Mouse (Mus musculus) right cerebral cortex, postnatal 4 days (tissue): Measurements from ENCODE around the gene Lhfpl3.
A peak's percentile ranks its signal among the peaks of the same experiment; 100 is the strongest.

Source experiments
- DNase-seq: peaks from one replicate; pipeline ENCODE4 v3.0.0-alpha.2; 2022

Lhfpl3 gene

DNA sequence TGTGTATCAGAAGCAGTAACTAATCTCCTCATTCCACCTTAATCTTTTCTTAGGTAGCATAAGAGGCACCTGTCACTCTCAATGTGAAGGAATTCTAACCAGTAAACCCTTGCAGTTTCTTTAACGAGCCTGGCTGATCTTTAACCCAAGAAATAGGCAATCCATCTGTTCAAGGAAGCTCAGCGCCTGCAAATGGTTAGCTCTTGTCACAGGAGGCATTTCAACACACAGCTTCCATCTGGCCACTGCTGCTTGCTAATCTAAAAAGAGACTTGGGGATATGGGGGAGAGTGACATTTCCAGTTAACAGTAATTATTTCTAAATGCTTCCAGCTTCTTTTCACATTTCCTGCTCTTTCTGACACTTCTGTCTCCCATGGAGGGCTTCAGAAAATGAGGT, 182.9 kb downstream of the Lhfpl3 start:
- no peak for DNase-seq

GRCm38 (mm10) chr5:22943306-22943705, 197.4 kb downstream of the Lhfpl3 start:
- no peak for DNase-seq

- no peak for DNase-seq
These were observed 217.4 kb downstream of the Lhfpl3 start for GRCm38 (mm10) chr5:22963300-22963699.

- no peak for DNase-seq
These were observed 240.9 kb downstream of the Lhfpl3 start for GRCm38 (mm10) chr5:22986771-22987170.

DNA sequence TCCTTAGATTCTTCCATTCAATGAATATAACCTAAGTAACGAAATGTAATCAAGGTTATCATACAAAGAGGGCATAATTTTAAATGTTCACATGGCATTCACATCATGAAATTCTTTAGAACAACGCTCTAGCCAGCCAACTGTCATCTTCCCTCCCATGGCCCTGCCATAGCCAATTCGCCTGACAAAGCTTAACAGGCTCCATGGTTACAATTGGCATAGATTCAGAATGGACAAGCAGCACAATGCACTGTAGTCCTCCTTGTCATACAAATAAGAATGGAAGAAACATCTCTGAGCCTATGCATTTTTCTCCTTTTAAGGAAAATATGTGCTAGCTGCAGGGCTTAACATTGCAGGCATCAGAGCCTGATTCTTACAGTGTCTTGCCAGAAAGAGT, 254.0 kb downstream of the Lhfpl3 start:
- DNase-seq: no peak

DNA sequence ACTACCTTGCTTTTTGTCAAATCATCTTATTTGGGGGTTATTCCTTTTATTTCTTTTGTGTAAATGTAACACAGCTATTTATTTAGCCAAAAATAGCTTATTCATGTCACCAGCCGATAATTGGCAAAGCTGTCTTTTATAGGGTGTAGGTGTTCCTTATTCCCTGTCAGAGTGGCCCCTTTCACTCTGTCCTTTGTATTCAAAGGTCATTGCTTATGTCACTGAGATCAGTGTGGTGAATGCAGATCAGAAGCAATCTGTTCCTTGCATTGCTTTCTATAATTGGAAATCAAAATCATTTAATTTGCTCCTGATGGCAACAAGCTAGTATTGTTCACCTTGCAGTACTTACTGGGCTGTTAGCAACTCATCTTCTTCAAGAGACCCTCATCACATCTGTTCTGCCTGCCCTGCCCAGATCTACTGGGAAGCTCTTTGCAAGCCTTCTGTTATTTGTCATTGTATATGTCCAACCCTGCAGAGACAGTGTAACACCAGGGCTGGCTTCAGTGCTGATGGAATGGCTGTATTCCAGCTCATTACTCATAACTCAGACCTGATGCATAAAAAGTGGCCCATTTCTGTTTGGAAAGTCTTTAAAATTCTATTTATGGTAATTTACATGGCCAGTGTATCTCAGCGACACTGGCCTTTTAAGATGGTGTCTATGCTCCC, 257.4 kb downstream of the Lhfpl3 start:
- no peak for DNase-seq

DNA sequence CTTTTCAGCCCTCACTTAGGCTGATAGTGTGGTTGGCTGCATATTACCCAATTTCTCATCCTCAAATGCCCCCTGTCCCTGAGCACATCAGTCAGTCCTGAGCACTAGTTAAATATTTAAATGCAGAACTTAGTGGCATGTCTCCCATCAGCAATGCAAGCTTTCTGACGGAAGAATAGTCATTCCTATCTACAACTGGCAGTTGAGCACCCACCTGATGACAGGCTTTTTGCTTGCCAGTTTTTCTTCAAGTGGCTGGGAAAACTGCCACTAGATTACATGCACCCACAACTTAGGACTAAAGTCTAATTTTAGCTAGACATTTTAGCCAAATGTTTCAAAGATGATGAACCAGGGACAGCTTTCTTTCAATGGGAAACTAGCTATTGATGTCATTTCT, 260.3 kb downstream of the Lhfpl3 start:
- DNase-seq: no peak

DNA sequence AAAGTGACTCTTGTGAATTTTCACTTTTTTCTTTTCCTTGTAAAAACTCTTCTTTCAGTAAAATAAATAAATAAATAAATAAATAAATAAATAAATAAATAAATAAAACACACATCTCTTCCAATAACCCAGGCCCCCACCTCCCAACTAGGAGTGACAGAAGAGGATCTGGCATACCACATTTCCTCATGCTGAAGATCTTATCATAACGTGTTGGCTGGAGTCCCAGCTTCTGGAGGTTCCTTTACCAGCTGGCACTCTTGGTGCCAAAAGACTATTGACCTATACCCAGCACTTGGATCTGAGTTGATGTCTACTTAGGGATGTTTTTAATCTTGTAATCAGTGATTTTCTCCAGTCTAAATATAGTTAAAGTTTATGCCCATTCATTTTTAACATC, 264.6 kb downstream of the Lhfpl3 start:
- DNase-seq: no peak

- no peak for DNase-seq
These were observed 268.1 kb downstream of the Lhfpl3 start for GRCm38 (mm10) chr5:23013997-23014396.

DNA sequence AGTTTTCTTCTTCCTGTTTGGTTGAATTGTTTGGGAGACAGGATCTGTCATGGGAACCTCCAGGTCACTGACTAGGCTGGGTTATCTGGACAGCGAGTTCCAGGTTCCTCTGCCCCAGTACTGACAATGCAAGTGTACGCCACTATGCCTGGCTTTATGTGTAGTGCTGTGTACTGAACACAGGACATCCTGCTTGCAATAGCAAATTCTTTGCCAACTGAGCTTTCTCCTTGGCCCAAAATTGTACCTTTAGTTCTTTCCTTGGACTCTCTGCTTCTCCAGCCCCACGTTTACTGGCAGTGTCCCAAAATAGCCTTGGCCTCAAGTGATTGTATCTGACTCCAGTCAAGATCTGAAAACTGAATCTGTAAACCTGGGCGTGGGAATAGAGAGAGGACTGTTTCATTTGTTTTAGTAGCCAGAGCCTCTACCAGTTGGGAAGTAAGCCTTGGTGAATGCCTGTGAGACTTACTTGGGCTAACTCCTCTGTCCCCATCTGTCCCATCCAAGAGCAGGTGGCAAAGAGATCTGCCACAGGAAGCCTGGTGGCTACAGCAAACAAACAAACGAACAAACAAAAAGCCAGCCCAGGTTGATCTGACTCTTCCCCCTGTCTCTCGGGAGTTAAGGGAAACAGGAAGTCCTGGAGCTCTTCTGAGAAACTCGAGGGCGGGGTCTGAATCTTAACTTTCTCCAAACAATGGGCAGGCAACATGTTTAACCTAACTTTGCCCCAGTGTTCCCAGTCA, 269.9 kb downstream of the Lhfpl3 start:
- DNase-seq: no peak

DNA sequence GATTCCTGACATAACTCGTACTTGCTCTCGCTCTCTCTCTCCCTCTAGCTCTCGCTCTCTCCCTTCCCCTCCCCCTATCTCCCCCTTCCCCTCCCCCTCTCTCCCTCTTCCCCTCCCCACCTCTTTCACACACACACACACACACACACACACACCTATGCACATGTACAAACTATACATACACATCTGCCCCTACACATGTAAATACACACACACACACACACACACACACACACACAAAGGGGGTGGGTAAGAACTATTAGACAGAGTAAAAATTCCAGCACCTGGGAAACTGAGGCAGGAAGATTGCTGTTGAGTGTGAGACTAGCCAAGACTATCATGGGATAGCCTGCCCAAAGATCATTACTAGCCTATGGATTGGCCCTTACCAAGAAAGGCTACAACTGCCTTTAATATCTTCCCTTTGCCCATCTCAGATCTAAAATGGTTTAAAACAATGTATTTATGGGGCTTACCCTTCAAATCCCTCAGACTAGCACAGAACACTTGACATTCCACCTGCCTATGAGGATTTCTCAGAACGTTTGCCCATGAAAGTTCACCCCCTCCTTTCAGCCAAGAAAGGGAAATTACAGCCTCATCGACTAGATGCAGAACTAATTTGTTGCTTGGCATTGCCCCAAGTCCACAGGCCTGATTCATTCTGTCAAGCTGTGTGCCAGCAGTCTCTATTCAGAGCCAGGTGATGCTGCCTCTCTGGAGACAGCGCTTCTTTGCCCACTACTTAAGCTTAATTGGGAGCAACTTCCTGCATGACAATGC, 289.3 kb downstream of the Lhfpl3 start:
- DNase-seq: peak; percentile 34

GRCm38 (mm10) chr5:23035727-23036029, 289.8 kb downstream of the Lhfpl3 start:
- DNase-seq: no peak

GRCm38 (mm10) chr5:23040429-23040828, 294.6 kb downstream of the Lhfpl3 start:
- DNase-seq: no peak

DNA sequence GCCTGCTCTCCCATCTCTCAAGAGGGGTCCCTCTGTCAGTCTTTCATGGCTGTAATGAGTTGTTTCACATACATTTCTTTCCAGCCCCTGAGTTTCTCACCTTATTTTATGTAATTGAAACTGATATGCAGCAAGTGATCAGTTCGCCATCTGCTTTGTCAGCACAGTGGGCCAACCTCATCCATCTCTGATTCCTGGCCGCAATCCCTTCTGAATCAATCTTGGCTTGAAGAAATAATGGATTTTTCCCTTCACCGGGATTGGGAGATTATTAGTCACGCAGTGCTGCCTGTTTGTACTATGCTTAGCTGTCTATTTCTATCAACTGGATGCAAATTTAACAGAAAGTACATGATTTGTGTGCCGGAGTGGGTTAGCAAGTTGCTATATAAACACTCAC, 297.0 kb downstream of the Lhfpl3 start:
- DNase-seq: no peak

DNA sequence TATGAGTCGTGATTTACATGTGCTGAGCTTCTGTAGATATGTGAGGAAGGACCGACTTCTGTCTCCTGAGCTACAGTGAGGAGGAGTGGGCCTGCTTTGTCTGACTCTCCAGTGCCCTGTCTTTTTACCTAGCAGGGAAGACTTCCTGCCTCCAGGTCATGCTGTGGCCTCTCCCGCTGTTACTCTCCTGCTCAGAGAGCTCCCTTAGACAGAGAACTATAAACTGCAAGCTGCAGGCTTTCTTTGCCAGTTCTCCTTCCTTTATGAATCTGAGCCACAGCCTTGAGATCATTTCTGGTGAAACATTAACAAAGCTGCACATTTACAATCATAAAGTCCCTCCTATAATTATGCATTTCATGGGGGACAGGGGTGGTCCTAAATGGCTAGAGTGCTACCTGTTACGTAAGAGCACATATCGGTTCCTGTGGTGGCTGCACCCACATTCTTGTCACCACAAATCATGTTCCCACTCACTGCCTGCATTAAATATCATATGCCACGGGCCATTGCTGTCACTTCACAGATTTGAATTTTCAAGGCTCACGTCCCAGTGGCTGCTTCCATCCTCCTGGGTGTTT, 303.3 kb downstream of the Lhfpl3 start:
- no peak for DNase-seq

DNA sequence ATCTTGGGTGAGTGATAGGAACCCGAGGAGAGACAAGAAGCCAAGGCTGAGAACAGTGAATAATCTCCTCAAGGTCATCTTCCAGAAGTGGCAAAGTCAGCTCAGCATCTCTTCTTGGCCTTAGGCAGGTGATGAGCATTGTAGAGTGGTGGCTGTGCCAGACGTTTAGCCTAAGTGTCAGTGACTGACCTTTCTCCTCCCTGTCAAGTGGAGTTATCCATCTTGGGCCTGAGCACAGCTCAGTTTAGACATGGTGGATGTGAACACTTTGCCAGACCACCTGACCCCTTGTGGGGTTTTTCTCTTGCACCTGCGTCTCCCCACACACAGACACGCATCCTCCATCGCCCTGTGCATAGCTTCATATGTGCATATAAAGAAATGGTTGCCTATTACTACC, 305.6 kb downstream of the Lhfpl3 start:
- no peak for DNase-seq

DNA sequence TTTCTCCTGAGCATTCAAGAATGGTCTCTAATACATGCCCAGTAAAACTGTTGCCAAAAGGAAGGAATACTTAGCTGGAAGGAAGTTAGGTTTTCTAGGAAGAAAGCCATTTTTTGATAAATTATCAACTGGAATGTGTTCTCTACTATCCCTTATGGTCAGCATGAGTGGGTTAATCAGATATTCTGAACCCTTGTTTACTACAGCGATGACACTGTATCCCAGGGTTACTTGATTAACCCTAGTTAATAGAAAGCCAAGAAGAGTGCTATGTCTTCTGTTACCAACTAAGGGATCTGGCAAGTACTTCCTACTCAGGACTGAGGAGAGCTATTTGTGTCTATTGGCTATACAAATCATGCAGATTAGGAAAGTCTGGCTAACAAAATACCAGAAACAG, 349.0 kb downstream of the Lhfpl3 start:
- no peak for DNase-seq

DNA sequence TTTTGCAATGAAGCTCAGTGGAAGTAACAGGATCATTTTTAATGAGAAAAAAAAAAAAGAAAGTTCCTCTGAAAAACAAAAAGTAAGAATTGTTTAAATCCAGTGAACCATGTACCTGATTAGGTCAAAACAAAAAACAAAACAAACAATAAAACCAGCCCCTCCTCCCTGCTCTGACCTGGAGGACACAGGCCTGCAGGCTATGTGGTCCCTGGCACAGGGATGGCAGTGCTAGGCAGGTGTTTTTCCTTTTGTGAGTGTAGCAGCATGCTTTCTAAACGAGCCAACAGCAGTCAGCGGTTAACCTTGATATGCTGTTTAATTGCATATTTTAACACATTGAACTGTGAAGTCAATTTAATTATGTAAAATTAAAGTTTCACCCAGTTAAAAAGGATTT, 360.7 kb downstream of the Lhfpl3 start:
- no peak for DNase-seq

DNA sequence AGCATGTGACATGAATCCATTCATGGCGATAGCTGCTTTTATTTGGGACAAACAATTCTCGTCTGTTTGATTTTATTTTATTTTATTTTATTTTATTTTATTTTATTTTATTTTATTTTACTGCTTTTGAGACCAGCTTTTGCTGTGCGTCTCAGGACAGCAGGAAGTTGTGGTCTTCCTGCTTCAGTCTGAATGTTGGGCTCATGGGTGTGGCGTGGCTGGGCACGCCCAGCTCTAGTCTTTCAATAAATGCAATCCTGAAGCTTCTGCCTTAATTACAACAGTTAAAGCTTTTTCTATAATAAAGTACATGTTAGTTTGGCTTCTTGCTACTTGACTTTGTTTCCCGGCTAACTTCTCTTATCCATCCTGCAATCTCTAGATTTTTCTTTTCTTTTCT, 365.4 kb downstream of the Lhfpl3 start:
- no peak for DNase-seq

DNA sequence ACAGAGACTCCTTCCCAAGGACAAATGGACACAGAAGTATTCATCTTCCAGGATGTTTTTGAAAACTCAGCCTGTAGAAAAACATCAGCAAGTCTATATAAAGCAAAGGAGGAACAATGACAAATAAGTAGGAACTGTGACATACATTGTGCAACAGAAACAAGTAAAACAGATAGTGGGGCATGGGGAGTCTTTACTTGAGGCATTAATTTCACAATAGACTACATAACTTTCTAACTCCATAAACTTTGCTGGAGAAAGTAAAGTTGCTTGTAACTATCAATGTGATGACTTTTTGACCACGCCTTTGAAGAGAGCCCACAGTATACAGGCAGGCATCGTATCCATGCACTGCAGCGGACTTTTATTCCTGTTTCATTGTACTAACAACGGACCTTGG, 368.4 kb downstream of the Lhfpl3 start:
- no peak for DNase-seq

DNA sequence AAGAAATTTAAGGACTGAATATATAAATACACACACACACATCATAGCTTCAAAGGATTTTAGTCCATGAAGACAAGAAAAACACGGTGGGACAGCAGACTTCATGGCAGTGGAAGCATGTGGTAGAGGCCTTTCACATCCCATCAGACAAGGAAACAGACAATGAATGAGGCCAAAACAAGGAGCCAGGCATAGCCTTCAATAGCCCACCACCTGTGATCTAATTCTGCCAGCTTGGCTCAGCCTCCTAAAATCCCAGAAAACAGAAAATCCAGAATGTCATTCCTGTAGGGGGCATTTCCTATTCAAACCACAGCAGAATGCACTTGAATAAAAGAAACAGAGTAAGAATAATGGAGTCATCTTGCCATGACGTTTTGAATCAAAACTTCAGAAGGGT, 381.0 kb downstream of the Lhfpl3 start:
- DNase-seq: no peak

GRCm38 (mm10) chr5:23140183-23140921, 394.5 kb downstream of the Lhfpl3 start:
- DNase-seq: no peak

DNA sequence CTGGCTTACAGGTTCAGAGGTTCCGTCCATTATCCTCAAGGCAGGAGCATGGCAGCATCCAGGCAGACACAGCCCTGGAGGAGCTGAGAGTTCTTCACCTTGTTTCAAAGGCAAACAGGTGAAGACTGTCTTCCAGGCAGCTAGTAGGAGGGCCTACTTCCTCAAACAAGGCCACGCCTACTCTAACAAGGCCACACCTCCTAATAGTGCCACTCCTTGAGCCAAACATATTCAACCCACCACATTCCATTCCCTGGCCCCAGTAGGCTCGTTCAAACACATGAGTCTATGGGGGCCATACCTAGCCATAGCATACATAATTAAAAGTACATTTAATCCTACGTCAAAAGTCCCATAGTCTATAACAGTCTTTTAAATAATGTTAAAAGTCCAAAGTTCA, 407.4 kb downstream of the Lhfpl3 start:
- no peak for DNase-seq
